Mouse (Mus musculus): ENCODE measurements around the gene Trip12.

Trip12 gene

DNA sequence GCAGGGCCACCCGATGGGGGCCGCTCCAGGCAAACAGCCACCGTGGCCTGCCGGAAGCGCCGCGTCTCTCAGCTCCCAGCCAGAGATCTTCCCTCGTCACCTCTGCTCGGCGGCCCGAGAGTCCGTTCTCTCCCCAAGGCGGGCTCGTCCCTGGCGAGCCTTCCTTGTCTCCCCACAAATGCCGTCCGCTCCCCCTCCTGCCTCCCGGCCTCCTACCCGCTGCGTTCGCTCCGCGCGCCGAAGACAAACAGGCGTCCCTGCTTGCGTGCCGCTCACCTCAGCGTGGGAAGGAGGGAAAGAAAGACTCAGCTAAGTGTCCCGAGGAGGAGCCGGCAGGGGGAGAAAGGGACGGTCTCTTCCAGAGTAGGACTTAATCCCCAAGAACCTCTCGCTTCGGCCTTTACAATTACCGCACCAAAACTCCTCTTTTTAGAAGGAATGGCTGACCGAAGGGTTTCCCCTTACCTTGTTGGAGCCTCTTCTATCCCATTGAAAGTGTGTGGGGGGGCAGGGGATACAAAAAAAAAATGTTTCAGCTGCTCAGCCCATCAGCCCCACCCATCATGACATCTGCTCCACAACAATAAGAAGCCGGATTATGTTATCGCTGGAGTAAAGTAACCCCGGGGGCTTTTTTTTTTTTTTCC lies at the start of gene Trip12:
TSS of gene Trip12 (minus strand) at position 499 of the 647 bp plus-strand sequence.
- no peak for DNase-seq

DNA sequence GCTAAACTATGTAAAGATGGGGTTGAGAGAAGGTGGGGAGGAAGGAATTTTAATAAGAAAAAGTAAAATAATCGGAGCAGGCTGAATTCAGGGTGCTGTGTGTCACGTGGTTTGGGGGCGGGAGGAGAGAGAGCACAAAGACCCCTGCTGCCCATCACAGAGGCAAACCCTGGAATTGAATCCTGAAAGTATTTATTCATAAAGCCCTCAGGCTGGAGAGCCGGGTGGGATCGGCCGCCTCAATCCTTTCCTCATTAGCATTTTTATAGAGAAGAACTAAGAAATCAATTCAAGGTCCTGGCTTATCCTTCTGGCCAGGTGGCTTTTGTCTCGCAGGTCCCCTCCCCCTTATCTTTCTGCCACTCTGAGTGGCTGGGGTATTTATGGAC lies 49.7 kb upstream of the Trip12 start:
- DNase-seq = no peak

DNA sequence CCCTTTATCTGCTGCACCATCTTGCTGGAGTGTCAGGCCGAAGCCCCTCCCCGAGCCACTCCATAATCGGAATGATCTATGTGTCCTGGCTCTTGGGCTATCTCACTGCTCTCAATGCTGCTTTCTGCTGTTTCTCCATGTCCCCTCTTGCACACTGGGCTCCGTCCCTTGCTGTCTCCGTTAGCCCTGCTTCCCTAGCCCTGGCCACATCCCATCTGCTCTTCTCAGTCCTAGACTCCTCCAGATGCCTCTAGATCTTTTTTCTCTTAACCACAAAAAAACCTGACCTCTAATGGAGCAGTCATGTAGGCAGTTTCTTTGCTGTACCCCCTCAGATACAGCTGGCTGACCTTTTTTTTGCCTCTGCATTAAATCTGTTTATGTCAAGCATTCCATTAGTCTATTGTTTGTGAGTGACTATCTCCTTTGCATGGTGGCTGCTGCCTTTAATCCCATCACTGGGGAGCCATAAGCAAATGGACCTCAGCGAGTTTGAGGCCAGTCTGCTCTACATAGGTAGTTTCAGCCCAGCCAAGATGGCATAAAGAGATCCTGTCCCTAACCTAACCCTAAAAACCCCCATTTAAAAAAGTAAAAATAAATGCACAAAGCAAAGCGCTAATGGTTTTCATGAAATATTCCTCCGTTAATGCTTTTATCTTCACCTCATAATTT lies 49.2 kb upstream of the Trip12 start:
- no peak for DNase-seq

DNA sequence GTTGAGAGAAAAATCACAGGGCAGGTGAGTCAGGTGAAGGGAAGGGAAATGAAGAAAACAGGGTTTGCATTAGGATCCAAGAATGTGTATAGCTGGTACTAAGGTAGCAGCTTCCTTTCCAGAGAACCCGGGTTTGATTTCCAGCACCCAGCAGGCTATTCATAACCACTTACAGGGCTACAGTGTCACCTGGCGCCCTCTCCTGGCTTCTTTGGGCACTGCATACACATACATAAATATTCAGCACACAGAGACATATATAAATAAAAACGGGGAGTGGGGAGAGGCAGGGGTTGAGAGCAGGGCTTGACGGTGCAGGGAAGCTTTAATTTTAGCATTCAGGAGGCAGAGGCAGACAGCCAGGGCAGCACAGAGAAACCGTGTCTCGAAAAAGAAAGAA lies 45.6 kb upstream of the Trip12 start:
- DNase-seq = no peak

DNA sequence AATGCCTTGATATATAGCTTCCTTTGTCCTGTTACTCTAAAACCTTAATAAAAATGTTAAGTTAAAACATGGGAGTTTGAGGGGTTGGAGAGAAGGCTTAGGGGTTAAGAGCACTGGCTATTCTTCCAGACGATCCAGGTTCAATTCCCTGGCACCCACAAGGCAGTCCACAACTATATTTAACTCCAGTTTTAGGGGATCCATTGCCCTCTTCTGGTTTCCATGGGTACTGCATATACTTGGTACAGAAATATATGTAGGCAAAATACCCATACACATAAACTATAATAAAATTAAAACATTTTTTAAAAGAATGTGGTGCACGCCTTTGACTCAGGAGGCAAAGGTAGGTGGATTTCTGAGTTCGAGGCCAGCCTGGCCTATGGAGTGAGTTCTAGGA lies 44.9 kb upstream of the Trip12 start:
- peak in 1 of 2 experiments; percentile 6 for DNase-seq

DNA sequence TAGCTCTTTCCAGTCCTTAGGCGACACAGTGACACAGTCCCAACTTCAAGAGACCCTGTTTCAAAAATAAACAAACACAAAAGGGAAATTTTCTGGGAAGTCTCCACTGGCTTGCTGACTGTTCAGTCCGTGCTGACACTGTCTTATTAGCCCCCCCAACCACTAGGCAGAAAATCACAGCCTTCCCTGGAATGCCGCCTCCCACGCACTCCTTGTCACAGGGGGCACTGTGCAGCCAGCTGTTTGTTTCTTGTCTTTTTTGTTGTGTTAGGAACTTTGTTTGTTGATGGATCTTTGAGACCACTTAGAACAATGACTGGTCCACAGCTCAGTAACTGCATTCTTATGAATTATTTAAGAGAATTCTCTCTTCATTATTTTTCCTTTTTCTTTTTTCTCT lies 43.6 kb upstream of the Trip12 start:
- no peak for DNase-seq

DNA sequence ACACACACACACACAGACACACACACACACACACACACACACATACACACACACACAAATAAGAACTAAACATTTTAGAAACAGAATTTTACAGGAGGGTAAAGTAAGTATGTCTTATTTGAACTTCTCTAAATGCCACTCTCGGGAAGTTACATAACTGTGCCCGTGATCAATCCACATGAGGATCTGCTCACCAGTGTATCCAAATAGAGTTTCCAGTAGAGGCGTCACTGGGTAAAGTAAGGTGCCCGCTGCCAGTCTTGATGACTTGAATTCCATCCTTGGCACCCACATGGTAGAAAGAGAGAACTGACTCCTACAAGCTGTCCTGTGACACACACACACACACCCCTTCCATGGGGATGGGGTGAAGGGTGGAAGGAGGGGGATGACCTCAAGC lies 42.6 kb upstream of the Trip12 start:
- no peak for DNase-seq

DNA sequence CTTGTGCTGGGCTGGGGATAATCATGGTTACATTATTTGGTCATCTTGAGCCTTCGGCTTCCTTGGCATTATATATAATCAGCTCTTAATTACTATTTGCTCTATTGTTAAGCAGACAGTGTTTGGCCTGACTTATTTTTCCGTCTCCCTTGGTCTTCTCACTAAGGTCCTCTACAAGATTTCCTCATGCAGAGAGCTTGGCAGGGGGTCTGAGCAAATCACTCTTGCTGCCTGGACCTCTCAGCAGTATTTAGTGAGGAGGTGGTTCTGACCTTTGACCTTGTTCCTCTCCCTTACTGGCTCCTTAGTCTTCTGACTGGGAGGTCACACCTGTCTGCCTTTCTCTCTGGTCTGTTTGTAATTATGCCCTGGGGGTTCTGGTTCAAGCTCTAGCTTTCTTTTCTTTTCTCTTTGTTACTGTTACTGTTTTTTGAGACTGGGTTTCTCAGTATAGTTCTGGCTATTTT lies 41.8 kb upstream of the Trip12 start:
- no peak for DNase-seq

DNA sequence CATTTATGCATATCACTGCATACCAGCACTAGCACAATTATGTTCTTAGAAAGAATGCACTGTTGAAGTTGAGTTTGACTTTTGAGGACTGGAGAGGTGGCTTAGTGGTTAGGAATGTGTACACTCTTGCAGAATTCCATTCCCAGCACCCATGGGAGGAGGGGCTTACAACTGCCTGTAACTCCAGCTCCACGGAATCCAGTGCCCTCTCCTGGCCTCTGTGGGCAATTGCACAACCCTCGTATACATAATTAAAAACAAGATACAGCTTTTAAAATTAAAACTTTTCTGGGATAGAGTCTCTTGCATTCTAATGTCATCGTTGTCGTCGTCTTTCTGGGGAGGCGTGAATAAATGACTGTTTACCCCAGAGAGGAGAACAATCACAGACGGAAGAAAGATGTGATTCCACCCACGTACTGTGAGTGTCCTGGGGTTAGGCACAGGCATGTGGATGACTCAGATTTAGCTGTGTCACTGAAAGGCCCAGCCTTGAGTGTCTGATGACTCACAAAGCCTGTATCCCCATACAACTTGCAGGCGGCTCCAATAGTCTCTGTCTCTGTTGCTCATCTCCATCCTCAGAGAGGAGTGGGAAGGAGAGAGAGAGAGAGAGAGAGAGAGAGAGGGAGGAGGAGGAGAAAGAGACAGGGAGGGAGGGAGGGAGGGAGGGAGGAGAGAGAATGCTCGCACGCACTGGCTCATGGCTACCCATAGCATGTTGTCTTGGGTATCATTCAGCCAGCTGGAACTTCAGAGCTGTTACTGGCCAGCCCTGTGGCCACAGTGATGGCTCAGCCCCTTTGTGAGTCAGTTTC lies 41.1 kb upstream of the Trip12 start:
- DNase-seq = no peak

DNA sequence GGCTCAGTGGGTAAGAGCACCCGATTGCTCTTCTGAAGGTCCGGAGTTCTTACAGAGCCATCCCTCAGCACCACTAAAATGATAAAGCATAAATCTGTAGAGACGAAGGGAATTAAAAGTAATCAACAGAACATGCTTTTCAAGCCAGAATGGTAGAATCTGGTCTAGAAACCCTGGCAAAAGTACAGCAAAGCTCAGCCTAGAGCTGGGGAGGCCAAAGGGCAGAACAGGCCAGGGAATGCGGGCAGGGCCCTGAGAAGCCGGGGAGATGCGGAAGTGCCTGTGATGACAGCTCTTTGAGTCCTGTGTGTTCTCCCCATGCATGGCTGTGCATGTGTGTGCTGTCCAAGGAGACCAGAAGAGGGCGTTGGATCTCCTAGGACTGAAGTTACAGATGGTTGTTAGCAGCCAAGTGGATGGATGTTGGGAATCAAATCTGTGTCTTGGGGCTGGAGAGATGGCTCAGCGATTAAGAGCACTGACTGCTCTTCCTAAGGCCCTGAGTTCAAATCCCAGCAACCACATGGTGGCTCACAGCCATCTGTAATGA lies 39.3 kb upstream of the Trip12 start:
- no peak for DNase-seq

DNA sequence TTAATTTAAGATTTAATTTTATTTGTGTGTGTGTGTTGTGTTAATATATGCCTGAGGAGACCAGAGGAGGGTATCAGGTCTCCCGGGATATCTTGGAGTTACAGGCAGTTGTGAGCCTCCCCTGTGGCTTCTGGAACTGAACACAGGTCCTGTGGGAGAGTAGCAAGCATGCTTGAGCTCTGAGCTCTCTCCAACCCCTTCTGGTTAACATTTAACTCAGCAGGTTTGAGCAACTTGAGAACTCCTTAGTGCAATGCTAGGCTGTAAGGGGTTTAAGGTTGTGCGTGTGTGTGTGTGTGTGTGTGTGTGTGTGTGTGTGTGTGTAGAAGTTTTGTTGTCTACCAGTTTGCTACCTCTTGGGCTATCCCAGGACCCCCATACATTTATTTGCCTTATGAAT lies 37.3 kb upstream of the Trip12 start:
- no peak for DNase-seq

DNA sequence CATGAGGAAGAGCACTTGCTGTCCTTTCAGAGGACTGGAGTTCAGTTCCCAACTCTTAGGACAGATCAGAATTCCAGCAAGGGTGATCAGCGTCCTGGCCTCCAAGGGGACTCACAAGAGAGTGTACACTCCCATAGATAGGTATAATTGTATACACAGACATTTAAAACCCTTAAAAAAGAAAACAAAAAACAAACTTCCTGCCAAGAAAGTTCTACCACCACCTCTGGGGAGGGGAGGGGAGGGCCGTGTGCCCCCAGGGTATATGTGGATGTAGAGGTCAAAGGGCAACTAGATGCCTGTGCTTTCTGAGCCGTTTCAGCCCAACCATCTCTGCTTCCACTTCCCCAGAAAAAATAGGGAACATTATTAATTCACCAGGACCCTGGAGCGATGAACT lies 32.6 kb upstream of the Trip12 start:
- DNase-seq = no peak

DNA sequence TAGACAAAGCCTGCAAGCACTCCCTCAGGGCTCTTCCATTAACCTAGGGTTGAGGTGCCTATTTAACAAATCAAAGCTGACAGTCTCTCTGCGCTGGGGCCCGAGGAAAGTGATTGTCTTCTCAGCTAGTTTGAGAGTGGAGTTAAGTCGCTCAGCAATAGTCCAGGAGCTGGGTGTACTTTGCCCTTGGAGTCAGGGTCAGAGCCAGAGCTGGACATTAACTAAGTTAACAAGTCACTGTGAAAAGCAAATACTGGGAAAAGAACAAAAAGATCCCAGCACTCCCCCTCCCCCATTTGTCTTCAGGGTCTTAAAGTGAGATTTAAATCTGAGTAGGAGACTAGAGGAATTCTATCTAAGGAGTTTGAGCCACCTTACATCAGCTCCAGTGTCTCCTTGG lies 31.8 kb upstream of the Trip12 start:
- DNase-seq = no peak

DNA sequence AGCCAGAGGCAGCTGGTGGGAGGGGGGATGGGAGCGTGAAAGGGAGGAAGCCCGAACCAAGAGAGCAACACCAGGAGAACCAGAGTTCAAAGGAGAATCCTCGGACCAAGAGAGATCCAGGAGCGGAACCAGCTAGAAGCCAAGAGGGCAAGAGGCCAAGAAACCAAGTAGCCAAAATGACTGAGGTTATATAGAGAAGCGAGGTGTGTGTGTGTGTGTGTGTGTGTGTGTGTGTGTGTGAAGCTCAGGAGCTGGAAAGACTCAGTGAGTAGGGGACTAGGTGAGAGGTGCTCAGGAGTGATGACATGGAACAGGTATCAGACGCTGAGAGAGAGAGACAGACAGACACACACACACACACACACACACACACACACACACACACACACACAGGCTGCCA lies 30.8 kb upstream of the Trip12 start:
- DNase-seq = no peak

DNA sequence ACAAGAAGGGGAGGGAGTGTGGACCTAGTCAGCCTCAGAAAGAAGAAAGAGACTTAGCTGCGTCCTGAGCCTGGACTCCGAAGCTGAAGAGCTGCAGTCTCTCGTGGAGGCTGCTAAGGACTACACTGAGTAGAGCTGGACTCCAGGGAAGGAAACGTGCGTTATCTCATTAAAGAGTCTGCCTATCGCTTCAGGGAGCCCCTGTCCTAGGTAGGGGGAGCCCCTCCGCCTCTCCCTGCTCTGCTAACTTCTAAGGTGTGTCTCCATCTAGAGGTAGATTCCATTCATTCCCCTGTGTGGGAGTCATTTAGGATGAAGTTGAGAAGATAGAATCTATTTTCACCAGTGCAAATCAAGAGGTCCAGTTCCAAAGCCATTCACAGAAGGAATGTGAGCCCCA lies 29.2 kb upstream of the Trip12 start:
- no peak for DNase-seq

DNA sequence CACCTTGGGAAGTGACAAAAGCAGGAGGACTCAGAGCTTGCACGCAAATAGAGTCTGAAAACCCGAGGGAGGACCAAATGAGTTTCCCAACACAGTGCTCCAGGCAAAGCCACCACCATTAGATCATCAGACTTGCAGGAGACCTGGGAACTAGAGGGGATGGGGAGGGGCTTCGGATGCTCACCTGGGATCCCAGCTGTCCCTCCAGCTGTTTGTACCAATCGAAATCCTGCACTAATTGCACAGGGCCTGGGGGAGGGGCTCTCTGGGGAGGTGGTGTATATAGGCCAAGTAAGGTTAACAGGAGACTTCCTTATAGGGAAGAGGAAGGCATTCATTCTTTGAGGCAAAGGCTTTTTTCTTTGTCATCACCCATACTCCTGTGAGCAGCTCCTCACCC lies 28.5 kb upstream of the Trip12 start:
- no peak for DNase-seq

DNA sequence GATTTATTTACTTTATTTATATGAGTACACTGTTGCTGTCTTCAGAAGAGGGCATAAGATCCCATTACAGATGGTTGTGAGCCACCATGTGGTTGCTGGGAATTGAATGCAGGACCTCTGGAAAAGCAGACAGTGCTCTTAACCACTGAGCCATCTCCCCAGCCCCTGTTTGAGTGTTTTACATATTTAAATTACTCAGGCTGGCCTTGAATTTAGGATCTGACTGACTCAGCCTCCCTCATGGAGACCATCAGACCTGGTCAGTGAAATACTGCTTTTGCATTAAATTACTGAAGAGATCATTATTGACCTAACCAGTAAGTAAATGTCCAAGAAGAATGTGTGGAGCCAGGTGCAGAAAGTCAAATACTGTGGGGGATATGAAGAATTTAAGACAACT lies 28.0 kb upstream of the Trip12 start:
- no peak for DNase-seq

DNA sequence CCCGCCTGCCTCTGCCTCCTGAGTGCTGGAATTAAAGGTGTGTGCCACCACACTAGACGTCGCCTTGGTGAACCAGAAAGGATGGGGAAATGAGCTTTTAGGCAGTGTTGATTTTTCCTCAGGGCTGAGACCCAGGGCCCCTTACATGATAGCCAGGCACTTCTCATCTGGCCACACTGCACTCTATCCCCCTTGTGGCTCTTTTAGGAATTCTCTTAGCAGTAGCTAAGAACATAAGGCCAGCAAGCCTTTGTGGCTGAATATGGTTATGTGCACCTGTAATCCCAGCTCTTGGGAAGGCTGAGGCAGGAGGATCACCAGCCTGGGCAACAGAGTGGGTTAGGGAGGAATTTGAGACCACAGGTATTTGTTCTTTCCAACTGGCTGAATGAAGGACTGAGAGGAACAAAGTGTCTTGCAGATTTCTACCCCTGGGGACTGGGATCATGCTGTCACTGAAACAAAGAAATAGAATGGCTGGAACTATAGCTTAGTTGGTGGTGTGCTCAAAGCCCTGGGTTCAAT lies 26.5 kb upstream of the Trip12 start:
- no peak for DNase-seq

DNA sequence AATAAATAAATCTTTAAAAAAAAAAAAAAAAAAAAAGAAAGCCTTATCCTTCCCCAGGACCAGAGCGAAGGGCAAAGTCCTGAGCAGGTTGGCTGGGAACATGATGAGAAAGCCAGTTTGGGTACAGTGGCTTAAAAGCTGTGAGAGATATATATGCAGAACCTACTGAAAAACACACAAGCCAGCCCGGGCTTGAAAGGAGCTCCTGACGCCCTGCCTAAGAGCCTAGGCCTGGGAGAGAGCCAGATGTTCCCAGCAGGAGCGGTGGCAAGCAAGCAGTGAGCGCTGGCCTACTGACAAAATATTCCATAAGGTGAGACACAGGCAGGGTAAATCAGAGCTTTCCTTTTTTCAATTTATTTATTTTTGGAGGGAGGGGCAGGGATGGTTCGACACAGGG lies 25.9 kb upstream of the Trip12 start:
- no peak for DNase-seq

DNA sequence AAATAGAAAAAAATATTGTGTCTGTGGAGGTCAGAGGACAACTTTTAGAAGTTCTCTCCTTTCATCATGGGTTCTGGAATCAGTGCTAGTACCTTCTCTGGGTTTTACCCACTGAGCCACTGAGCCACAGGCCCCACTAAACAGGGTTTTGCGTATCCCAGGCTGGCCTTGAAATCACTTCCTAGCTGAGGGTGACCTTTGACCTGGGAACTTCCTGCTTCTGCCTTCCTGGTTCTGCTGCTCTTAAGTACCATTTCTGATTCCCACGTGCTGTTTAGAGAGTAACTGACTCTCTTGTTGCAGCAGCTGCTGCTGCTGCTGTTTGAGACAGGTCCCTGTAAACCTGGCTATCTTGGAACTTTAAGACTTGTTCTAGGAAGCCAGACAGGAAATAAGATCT lies 24.3 kb upstream of the Trip12 start:
- no peak for DNase-seq

DNA sequence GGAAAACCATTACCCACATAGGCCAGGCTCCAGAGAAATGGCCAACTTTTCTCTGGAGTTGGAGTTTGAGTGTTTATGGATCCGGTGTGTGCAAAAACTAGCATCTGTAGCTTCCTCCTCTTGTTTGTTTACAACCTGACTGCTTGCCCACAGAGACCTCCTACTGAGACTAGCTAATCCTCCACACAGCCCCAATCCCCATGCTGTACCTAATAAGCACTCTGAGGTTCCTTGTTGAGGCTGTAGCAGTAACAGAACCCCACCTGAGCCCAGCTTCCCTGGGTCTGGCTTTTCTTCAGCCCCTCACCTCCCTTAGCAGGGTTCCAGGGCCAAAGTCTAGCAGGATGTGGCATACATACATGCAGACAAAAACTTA lies 20.9 kb upstream of the Trip12 start:
- no peak for DNase-seq

DNA sequence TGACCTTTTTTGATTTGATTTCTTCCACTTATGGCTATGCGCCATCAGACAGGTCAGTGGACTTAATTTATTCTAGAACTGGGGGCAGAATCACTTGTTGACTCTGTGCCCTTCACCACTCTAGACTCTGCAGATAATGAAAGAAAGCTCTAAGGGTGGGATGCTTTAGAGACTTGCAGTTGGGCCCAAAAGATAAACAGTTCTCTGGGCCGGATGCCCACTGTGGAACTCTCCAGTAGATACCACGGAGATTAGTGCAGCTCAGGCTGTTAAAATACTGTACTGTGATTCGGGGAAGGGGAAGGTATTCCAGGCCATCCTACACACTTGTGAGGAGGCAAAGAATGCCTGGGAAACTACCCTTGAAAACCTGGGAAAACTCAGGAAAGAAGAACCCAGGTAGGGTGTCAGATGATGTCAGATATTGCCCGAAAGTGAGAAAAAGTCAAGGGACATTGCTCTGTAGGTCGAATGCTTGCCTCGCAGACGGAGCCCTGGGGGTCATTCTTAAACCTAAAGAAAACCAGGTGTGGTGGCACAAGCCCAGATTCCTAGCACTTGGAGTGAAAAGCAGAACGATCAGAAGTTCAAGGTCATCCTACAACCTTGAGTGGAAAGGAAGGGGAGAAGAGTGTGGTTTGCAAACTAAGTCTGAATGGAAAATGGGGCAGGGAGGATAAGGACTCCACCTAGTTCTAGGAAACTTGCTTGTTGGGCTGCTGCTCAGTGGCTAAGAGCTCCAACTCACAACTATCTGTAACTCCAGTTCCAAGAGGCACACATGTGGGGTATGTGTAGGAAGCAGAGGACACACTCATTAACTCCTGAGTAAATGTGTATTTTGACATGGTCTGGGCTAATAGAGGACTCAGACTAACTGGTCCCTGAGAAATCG lies 20.3 kb upstream of the Trip12 start:
- DNase-seq = no peak

DNA sequence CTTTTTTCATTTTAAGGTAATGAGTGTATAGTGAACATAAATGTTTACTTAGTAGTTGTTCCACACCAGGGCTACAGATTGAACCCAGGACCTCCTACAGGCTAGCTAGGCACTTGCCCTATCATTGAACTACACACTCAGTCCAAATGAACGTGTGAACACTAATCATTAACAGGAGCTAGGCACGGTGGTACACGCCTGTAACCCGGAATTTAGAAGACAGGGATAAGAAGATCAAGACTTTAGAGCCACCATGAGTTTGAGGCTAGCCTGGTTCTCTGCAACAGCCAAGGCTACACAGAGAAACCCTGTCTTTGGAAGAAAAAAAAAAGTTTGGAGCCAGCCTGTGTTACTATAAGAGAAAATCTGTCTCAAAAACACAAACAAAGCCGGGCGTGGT lies 19.3 kb upstream of the Trip12 start:
- DNase-seq = no peak
